Mouse (Mus musculus): ENCODE data around the gene Gm49321. TPM values are rescaled to one million over a fixed set of nuclear protein-coding genes. Genes with fewer than 3 reads are reported as not detected.

Gm49321 gene
- polyA plus RNA-seq, 1 experiment: 9.0 TPM

DNA sequence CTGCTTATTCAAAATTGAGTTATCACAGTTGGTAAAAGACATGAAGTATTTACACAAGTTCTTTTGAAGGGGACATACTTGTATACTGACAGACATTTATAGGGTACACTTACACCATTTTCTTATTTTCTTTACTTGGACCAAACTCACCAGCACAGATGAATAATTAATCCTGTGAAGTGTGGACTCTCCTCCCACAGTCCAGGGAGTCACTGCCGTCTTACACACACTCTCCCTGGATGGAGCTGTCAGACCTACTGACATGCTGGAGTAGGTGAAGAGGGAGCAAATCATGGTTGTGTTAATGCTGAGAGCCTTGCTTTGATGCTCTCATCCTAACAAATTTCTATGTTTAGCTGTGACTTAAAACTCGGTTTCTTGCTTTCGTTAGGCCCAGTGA lies 7.2 kb upstream of the Gm49321 start:
- no peak overlapping the region for H3K27ac ChIP-seq (ENCODE audit: insufficient read depth, low read length)
- peaks cover 32% of the 10 kb centered on the region for H3K36me3 ChIP-seq (ENCODE audit: control insufficient read depth, insufficient read depth, low read length, poor library complexity, severe bottlenecking)
- no peak overlapping the region for H3K9ac ChIP-seq (ENCODE audit: low read depth, poor library complexity, severe bottlenecking)
- H3K27me3 ChIP-seq (ENCODE audit: control insufficient read depth, insufficient read depth, low read length, poor library complexity, severe bottlenecking): no peaks in the 10 kb centered on the region
- no peaks in the 10 kb centered on the region for H3K9me3 ChIP-seq (replicated peaks; ENCODE audit: control insufficient read depth, insufficient read depth, low read length, poor library complexity, severe bottlenecking)
- TF ChIP-seq CTCF (IDR thresholded peaks at IDR 0.05; ENCODE audit: low read depth, low read length): no peak
- no peak for TF ChIP-seq POLR2A (IDR thresholded peaks at IDR 0.05; ENCODE audit: insufficient read depth, low read length)
- no peak overlapping the region for H3K4me3 ChIP-seq (ENCODE audit: low read depth, low read length)
- no peaks in the 10 kb centered on the region for H3K4me1 ChIP-seq (ENCODE audit: control insufficient read depth, insufficient read depth, low read length)

DNA sequence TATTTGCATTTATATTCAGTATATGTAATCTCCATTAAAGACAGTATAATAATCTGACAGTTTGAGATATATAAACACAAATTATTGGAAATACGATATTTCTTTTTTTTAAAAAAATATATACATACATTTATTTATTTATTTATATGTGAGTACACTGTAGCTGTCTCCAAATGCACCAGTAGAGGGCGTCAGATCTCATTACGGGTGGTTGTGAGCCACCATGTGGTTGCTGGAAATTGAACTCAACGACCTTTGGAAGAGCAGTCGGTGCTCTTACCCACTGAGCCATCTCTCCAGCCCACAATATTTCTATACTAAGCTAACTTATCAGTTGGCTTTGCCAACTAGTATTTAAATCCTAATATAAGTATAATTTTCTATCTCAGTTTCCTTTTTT lies 6.2 kb upstream of the Gm49321 start:
- no peak overlapping the region for H3K9ac ChIP-seq (ENCODE audit: low read depth, poor library complexity, severe bottlenecking)
- H3K27me3 ChIP-seq (ENCODE audit: control insufficient read depth, insufficient read depth, low read length, poor library complexity, severe bottlenecking): no peaks in the 10 kb centered on the region
- no peaks in the 10 kb centered on the region for H3K9me3 ChIP-seq (replicated peaks; ENCODE audit: control insufficient read depth, insufficient read depth, low read length, poor library complexity, severe bottlenecking)
- no peaks in the 10 kb centered on the region for H3K4me1 ChIP-seq (ENCODE audit: control insufficient read depth, insufficient read depth, low read length)
- H3K4me3 ChIP-seq (ENCODE audit: low read depth, low read length): no peak overlapping the region
- H3K27ac ChIP-seq (ENCODE audit: insufficient read depth, low read length): no peak overlapping the region
- peaks cover 32% of the 10 kb centered on the region for H3K36me3 ChIP-seq (ENCODE audit: control insufficient read depth, insufficient read depth, low read length, poor library complexity, severe bottlenecking)
- no peak for TF ChIP-seq EP300 (IDR thresholded peaks at IDR 0.05; ENCODE audit: insufficient read depth, low read depth, low read length)
- no peak for TF ChIP-seq POLR2A (IDR thresholded peaks at IDR 0.05; ENCODE audit: insufficient read depth, low read length)
- TF ChIP-seq CTCF (IDR thresholded peaks at IDR 0.05; ENCODE audit: low read depth, low read length): peak; percentile 49

DNA sequence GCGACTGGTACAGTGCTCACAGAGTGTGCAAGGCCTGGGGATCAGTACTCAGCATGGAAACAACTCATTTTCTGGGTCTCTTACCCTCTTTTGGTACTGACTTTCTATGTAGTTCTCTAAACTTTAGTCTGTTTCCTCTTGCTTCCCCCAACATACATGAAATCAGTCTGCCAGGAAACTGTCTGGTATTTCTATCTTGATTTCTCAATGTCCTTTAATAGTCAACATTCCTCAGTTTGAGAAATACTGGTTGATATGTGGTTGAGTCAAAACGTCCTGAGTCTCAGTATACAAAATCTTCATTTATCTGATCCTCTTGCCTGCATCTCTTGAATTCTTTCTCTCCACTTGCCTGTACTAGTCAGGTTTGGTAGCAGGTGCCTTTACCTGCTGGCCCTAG lies 2.9 kb upstream of the Gm49321 start:
- peaks cover 37% of the 10 kb centered on the region for H3K36me3 ChIP-seq (ENCODE audit: control insufficient read depth, insufficient read depth, low read length, poor library complexity, severe bottlenecking)

DNA sequence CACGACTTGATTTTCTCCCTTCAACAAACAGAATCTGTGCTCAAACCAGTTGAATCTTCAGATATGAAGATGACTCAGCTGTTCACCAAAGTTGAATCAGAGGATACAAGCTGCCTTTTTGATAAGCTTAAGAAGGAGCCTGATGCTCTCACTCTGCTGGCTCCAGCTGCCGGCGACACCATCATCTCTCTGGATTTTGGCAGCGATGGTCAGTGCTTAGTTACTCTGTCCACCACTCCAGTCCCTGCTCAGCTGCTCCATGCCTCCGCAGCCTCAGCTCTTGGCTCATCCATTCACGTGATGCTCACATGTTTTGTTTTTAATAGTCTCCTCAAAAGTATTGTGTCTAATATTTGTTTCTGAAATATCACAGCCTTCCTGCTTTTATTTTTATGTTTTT lies 2.1 kb downstream of the Gm49321 start:
- Histone ChIP-seq H3K36me3 (ENCODE audit: control insufficient read depth, insufficient read depth, low read length, poor library complexity, severe bottlenecking) (peaks cover 36% of the 10 kb centered on the region), H3K4me3 (ENCODE audit: low read depth, low read length) (no peak overlapping the region), H3K27me3 (ENCODE audit: control insufficient read depth, insufficient read depth, low read length, poor library complexity, severe bottlenecking) (no peaks in the 10 kb centered on the region), H3K27ac (ENCODE audit: insufficient read depth, low read length) (no peak overlapping the region), H3K9me3 (replicated peaks; ENCODE audit: control insufficient read depth, insufficient read depth, low read length, poor library complexity, severe bottlenecking) (no peaks in the 10 kb centered on the region), H3K4me1 (ENCODE audit: control insufficient read depth, insufficient read depth, low read length) (no peaks in the 10 kb centered on the region), H3K9ac (ENCODE audit: low read depth, poor library complexity, severe bottlenecking) (no peak overlapping the region)
- TF ChIP-seq POLR2A (IDR thresholded peaks at IDR 0.05; ENCODE audit: insufficient read depth, low read length): no peak
- no peak for TF ChIP-seq EP300 (IDR thresholded peaks at IDR 0.05; ENCODE audit: insufficient read depth, low read depth, low read length)
- no peak for TF ChIP-seq CTCF (IDR thresholded peaks at IDR 0.05; ENCODE audit: low read depth, low read length)

More for the DNA sequence above, 2.9 kb upstream of the Gm49321 start:
- no peaks in the 10 kb centered on the region for H3K4me1 ChIP-seq (ENCODE audit: control insufficient read depth, insufficient read depth, low read length)
- no peak overlapping the region for H3K4me3 ChIP-seq (ENCODE audit: low read depth, low read length)
- H3K9me3 ChIP-seq (replicated peaks; ENCODE audit: control insufficient read depth, insufficient read depth, low read length, poor library complexity, severe bottlenecking): no peaks in the 10 kb centered on the region
- TF ChIP-seq EP300 (IDR thresholded peaks at IDR 0.05; ENCODE audit: insufficient read depth, low read depth, low read length): no peak
- TF ChIP-seq POLR2A (IDR thresholded peaks at IDR 0.05; ENCODE audit: insufficient read depth, low read length): no peak
- TF ChIP-seq CTCF (IDR thresholded peaks at IDR 0.05; ENCODE audit: low read depth, low read length): no peak
- no peak overlapping the region for H3K9ac ChIP-seq (ENCODE audit: low read depth, poor library complexity, severe bottlenecking)
- no peaks in the 10 kb centered on the region for H3K27me3 ChIP-seq (ENCODE audit: control insufficient read depth, insufficient read depth, low read length, poor library complexity, severe bottlenecking)
- no peak overlapping the region for H3K27ac ChIP-seq (ENCODE audit: insufficient read depth, low read length)

DNA sequence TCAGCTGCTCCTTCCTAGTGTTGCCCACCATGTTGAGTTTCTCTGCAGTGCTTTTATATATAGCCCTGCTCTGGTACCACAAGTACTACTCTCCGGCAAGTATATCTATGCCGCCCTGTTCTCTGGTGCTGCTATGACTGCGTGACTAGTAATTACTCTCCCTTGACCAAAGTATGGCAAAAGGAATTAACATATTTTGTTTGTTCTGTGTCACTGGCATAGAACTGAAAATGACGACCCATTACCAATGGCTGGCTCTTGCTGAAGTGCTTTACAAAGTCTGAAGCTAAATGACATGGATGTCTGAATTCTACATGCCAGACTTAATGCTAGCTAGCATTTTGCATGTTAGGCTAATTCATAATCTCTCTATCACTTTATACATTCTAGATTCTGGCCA lies 11.0 kb downstream of the Gm49321 start:
- TF ChIP-seq POLR2A (IDR thresholded peaks at IDR 0.05; ENCODE audit: insufficient read depth, low read length) (no peak), CTCF (IDR thresholded peaks at IDR 0.05; ENCODE audit: low read depth, low read length) (no peak), EP300 (IDR thresholded peaks at IDR 0.05; ENCODE audit: insufficient read depth, low read depth, low read length) (no peak)
- H3K27ac ChIP-seq (ENCODE audit: insufficient read depth, low read length): no peak overlapping the region
- no peaks in the 10 kb centered on the region for H3K27me3 ChIP-seq (ENCODE audit: control insufficient read depth, insufficient read depth, low read length, poor library complexity, severe bottlenecking)
- H3K4me3 ChIP-seq (ENCODE audit: low read depth, low read length): peak overlapping the region; percentile 44; the same call in 1 of the 2 replicates
- no peak overlapping the region for H3K9ac ChIP-seq (ENCODE audit: low read depth, poor library complexity, severe bottlenecking)
- H3K9me3 ChIP-seq (replicated peaks; ENCODE audit: control insufficient read depth, insufficient read depth, low read length, poor library complexity, severe bottlenecking): no peaks in the 10 kb centered on the region
- no peaks in the 10 kb centered on the region for H3K4me1 ChIP-seq (ENCODE audit: control insufficient read depth, insufficient read depth, low read length)
- H3K36me3 ChIP-seq (ENCODE audit: control insufficient read depth, insufficient read depth, low read length, poor library complexity, severe bottlenecking): peaks cover 10% of the 10 kb centered on the region

DNA sequence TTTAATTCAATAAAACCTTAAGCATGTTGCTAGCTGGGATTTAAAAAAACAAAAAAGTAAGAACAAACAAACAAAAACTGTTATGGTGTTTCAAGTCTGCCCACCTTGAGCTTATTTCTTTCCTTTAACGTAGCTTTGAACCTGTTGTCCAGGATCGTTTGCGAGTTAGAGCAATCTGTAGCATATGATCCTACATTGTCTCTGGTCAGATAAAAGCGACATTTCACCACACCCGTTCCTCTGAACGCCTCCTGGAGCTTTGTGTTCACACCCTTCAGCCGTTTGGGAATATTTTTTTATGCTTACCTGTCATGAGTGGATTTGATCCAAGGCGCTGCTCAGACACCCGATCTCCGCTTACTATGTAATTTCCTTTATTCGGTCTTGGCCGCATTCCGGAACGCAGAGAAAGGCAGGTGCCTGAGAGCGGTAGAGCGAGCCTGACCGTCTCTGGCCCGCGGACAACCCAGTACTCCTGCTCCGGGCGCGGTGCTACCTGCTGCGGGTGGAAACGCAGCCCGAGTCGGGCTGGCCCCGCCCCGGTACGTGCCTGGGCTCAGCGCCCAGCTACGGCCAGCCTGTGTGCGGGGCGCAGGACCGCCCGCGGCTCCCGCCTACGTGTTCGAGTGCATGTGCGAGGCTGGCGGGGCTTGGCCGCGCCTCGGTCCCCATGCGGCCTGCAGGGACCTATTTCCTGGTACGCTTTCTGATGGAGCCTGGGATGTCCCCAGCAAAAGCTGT lies 12.0 kb downstream of the Gm49321 start:
- no peaks in the 10 kb centered on the region for H3K27me3 ChIP-seq (ENCODE audit: control insufficient read depth, insufficient read depth, low read length, poor library complexity, severe bottlenecking)
- H3K4me3 ChIP-seq (ENCODE audit: low read depth, low read length): peak overlapping the region; percentile 57
- TF ChIP-seq CTCF (IDR thresholded peaks at IDR 0.05; ENCODE audit: low read depth, low read length): no peak
- peak; percentile 58; the same call in 1 of the 2 replicates for TF ChIP-seq EP300 (IDR thresholded peaks at IDR 0.05; ENCODE audit: insufficient read depth, low read depth, low read length)
- peaks cover 3% of the 10 kb centered on the region for H3K36me3 ChIP-seq (ENCODE audit: control insufficient read depth, insufficient read depth, low read length, poor library complexity, severe bottlenecking)
- H3K9me3 ChIP-seq (replicated peaks; ENCODE audit: control insufficient read depth, insufficient read depth, low read length, poor library complexity, severe bottlenecking): no peaks in the 10 kb centered on the region
- no peaks in the 10 kb centered on the region for H3K4me1 ChIP-seq (ENCODE audit: control insufficient read depth, insufficient read depth, low read length)
- peak overlapping the region; percentile 80 for H3K9ac ChIP-seq (ENCODE audit: low read depth, poor library complexity, severe bottlenecking)
- H3K27ac ChIP-seq (ENCODE audit: insufficient read depth, low read length): no peak overlapping the region

All from ES-Bruce4 (cell line).